Mouse (Mus musculus) midbrain, embryonic 10.5 days (tissue): ENCODE measurements at regions not wholly inside any gene's neighbourhood (a gene's known extent, or its start where the extent isn't known, plus 50 kb on each side); places are given as distances from the start of the nearest gene placed in this dataset.

Experiments used
- DNase-seq: peaks from one replicate; pipeline ENCODE4 v3.0.0-alpha.2; 2017; ENCODE audit warnings: low spot score
- H3K27ac ChIP-seq: fragments of 300-500 bp; sonication (generic); replicated peaks from 2 replicates; pipeline ENCODE4 v1.5.1; 2016; ENCODE audit warnings: mild to moderate bottlenecking
- H3K27me3 ChIP-seq: fragments of 300-500 bp; sonication (generic); 2 replicates; pipeline ENCODE4 v1.6.1; 2016; ENCODE audit warnings: low read depth, mild to moderate bottlenecking; ENCODE audit not compliant: poor library complexity, severe bottlenecking
- H3K36me3 ChIP-seq: fragments of 300-500 bp; sonication (generic); 2 replicates; pipeline ENCODE4 v1.6.1; 2016; ENCODE audit warnings: mild to moderate bottlenecking, moderate library complexity
- H3K4me1 ChIP-seq: fragments of 300-500 bp; sonication (generic); 2 replicates; pipeline ENCODE4 v1.6.1; 2016
- H3K4me3 ChIP-seq: fragments of 300-500 bp; sonication (generic); 2 replicates; pipeline ENCODE4 v1.5.1; 2016; ENCODE audit warnings: mild to moderate bottlenecking, moderate library complexity
- H3K9me3 ChIP-seq: fragments of 300-500 bp; sonication (generic); replicated peaks from 2 replicates; pipeline ENCODE4 v1.6.1; 2016; ENCODE audit warnings: mild to moderate bottlenecking
- WGBS: fragments of 180-500 bp; shearing (Covaris S2); methylation state at CpG from one replicate; pipeline ENCODE4 v1.1.7; 2016; 5-methylcytosine and 5-hydroxymethylcytosine counted together

GRCm38 (mm10) chr9:101398858-101399257 lies 147.3 kb upstream of the Ppp2r3a start:
- Histone ChIP-seq H3K27me3 (no peaks in the 10 kb centered on the region), H3K4me1 (no peaks in the 10 kb centered on the region), H3K36me3 (no peaks in the 10 kb centered on the region), H3K27ac (no peak overlapping the region), H3K4me3 (no peak overlapping the region), H3K9me3 (no peaks in the 10 kb centered on the region)
- no peak for DNase-seq
- WGBS: 74% methylated on average over 3 of the region's 3 CpGs

DNA sequence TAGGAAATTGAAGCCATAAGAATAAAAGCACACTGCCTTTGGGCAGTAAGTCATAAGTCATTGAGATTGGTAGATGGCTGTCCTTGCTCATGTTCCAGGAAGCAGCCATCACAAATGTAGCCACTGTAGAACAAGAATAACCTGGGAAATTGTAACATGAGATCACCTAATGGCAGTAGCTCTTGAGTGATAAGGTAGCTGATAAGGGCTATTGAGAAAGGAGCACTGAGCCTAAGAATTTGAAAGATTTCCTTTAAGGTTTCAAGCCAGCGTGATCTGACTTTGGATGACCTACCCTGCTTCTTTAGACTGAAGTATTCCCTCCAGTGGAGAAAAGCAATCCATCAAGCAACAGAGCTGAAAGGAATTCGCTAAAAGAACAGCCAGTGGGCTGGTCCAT lies 117.8 kb upstream of the Ppp2r3a start:
- Histone ChIP-seq H3K4me1 (no peaks in the 10 kb centered on the region), H3K9me3 (no peaks in the 10 kb centered on the region), H3K4me3 (no peak overlapping the region), H3K36me3 (no peaks in the 10 kb centered on the region), H3K27me3 (no peaks in the 10 kb centered on the region), H3K27ac (no peak overlapping the region)
- 77% methylated on average over 2 of the region's 2 CpGs for WGBS
- DNase-seq: no peak

DNA sequence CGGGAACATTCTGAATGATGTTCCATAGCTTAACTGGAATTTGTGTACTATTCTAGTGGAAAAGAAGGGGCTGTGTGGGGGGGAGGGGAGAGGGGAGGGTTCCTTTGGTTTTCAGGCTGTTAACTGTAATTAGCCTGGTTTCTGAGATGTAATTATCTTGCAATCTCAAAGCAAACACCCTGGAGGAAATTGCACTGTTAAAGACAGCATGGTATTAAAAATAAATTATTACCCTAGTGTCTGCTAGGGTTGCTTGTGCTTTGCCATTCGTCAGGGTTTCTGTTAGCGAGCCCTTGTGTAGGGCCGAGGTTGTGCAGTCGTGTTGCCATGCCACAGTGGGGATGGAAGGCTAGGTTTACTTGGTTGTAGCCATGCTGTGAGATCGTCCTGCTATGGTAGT lies 105.0 kb upstream of the Ppp2r3a start:
- Histone ChIP-seq H3K4me3 (no peak overlapping the region), H3K36me3 (no peaks in the 10 kb centered on the region), H3K27me3 (no peaks in the 10 kb centered on the region), H3K4me1 (peaks cover 14% of the 10 kb centered on the region), H3K27ac (no peak overlapping the region), H3K9me3 (no peaks in the 10 kb centered on the region)
- DNase-seq: no peak
- WGBS: 85% methylated on average over 6 of the region's 6 CpGs

DNA sequence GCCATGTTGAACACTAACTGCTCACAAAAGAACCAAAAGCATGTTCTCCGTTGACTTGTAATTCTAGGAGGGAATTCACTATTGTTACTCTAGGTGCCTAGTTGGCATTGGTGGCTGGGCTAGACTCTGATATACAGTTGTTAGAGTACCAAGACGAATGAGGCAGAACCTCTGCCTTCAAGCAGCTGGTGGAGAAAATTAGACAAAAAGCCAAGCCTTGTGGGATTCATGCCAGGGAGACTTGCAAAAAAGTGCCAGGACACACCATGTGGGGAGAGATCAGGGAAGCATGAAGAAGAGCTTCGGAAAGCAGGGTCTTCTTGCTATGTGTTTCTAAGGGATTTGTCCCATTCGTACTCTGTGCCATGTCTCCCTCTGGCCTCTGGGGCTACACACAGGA lies 97.2 kb upstream of the Ppp2r3a start:
- 92% methylated on average over 4 of the region's 4 CpGs for WGBS
- no peaks in the 10 kb centered on the region for H3K9me3 ChIP-seq

DNA sequence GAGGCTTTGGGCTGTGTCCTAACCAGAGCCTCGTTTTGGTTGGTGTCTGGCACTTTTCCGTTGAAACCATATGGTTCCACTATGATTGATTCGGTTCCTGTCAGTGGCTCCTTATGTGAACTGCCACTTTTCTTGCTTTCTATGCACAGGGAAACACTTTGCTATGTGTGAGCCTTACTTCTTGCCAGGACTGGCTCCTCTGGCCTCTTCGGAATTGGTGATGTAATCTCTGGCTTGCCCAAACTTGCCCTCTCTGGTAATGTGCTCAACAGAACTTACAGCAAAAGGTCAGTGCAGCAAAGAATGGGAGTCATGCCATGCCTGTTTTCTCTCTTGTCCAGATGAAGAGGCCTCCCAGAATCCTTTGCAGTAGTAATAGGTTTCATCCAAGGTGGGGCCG lies 91.3 kb upstream of the Ppp2r3a start:
- Histone ChIP-seq H3K27ac (no peak overlapping the region), H3K4me1 (no peaks in the 10 kb centered on the region), H3K9me3 (no peaks in the 10 kb centered on the region), H3K36me3 (no peaks in the 10 kb centered on the region), H3K27me3 (no peaks in the 10 kb centered on the region), H3K4me3 (no peak overlapping the region)
- no peak for DNase-seq
- 89% methylated on average over 5 of the region's 5 CpGs for WGBS

More for the DNA sequence above, 97.2 kb upstream of the Ppp2r3a start:
- no peaks in the 10 kb centered on the region for H3K27me3 ChIP-seq
- no peak overlapping the region for H3K27ac ChIP-seq
- no peak overlapping the region for H3K4me3 ChIP-seq
- H3K36me3 ChIP-seq: no peaks in the 10 kb centered on the region
- peaks cover 4% of the 10 kb centered on the region for H3K4me1 ChIP-seq
- DNase-seq: no peak

GRCm38 (mm10) chr9:101340796-101341465 lies 89.3 kb upstream of the Ppp2r3a start:
- H3K36me3 ChIP-seq: no peaks in the 10 kb centered on the region
- no peaks in the 10 kb centered on the region for H3K27me3 ChIP-seq
- no peak overlapping the region for H3K4me3 ChIP-seq
- H3K4me1 ChIP-seq: no peaks in the 10 kb centered on the region
- no peak for DNase-seq
- WGBS: 83% methylated on average over 11 of the region's 11 CpGs
- H3K9me3 ChIP-seq: no peaks in the 10 kb centered on the region
- no peak overlapping the region for H3K27ac ChIP-seq

DNA sequence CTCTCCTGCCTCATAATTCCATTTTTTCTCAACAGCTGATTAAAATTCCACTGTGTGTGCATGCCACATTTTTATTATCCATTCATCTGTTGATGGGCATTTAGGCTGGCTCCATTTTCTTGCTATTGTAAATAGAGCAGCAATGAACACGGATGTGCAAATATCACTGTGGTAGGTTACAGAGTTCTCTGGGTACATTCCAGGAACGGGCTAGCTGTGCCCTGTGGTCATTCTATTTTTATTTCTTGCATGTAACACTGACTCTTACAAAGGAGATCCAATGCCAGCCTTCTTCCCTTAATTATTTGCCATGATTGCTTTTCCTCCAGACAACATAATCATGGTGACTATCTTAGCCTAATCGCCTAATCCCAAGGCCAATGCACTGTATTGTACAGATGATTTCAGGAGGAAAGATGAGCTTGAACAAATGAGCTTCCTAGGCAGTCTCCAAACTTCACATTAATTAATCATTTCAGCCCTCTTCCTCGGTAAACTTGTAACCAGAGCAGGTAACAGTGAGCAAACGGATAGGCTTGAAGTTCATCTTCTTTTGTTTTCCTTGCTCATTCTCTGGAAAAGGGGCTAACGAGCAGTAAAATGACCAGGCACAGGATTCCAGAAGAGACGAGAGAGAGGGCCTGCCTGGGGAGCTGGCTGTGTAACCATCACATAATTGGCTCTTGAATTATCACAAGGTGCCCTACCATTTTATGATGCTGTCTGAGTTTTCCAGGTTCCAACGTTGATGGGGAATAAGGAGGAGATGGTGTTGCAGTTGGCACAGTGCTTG lies 77.6 kb upstream of the Ppp2r3a start:
- Histone ChIP-seq H3K36me3 (no peaks in the 10 kb centered on the region), H3K9me3 (no peaks in the 10 kb centered on the region), H3K27me3 (no peaks in the 10 kb centered on the region), H3K4me3 (no peak overlapping the region), H3K27ac (no peak overlapping the region), H3K4me1 (no peaks in the 10 kb centered on the region)
- 85% methylated on average over 8 of the region's 8 CpGs for WGBS
- no peak for DNase-seq

- no peak overlapping the region for H3K4me3 ChIP-seq
- no peaks in the 10 kb centered on the region for H3K36me3 ChIP-seq
- H3K27ac ChIP-seq: no peak overlapping the region
- no peak for DNase-seq
- H3K27me3 ChIP-seq: no peaks in the 10 kb centered on the region
- 68% methylated on average over 3 of the region's 3 CpGs for WGBS
- H3K9me3 ChIP-seq: no peaks in the 10 kb centered on the region
- no peaks in the 10 kb centered on the region for H3K4me1 ChIP-seq
Observed at GRCm38 (mm10) chr9:101326961-101327360, 75.4 kb upstream of the Ppp2r3a start.

DNA sequence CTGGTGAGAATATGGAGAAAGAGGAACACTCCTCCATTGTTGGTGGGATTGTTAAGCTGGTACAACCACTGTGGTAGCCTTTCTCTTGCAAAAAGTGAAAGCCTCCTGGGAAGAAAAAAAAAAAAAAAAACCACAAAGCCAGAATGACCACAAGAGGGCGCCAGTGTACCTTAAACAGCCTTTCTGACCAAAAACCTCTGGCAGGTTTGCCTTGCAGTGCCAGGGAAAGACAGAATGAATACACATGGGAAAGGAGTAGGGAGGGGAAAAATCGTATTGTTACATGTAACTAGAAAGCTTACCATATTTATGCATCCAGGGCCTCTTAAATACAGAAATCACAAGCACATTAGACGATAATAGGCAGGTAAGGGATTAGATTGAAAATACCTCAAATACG lies 62.4 kb upstream of the Ppp2r3a start:
- H3K36me3 ChIP-seq: no peaks in the 10 kb centered on the region
- peak; percentile 54 for DNase-seq
- no peak overlapping the region for H3K27ac ChIP-seq
- no peaks in the 10 kb centered on the region for H3K4me1 ChIP-seq
- WGBS: 52% methylated on average over 4 of the region's 4 CpGs
- H3K4me3 ChIP-seq: no peak overlapping the region
- H3K27me3 ChIP-seq: 0 out of 2 replicates have a peak, but pooled peaks cover 8% of the 10 kb centered on the region
- H3K9me3 ChIP-seq: no peaks in the 10 kb centered on the region

- H3K36me3 ChIP-seq: no peaks in the 10 kb centered on the region
- WGBS: 92% methylated on average over 10 of the region's 10 CpGs
- no peak for DNase-seq
- H3K4me3 ChIP-seq: no peak overlapping the region
- H3K27ac ChIP-seq: no peak overlapping the region
- H3K27me3 ChIP-seq: no peaks in the 10 kb centered on the region
- H3K4me1 ChIP-seq: no peaks in the 10 kb centered on the region
- no peaks in the 10 kb centered on the region for H3K9me3 ChIP-seq
Observed at GRCm38 (mm10) chr9:101306408-101306935, 54.9 kb upstream of the Ppp2r3a start.

DNA sequence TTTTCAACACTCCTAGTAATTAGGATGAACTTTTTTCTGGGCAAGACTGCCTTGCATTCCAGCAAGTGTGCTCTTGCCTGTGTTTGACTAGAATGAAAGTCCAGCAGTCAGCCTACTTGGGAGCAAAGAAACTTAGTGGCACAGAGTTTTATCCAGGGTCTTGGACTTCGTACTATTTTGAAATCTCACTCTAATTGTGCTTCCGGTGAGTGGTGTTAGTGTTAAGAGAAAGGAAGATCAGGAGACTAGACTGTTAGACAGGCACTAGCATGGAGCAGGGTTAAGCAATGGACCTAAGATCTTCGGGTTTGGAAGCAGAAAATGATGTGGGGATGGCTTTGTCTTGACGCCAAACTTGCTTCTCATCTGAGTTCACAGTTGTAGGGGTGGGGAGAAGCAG lies 54.1 kb upstream of the Ppp2r3a start:
- H3K4me1 ChIP-seq: no peaks in the 10 kb centered on the region
- DNase-seq: no peak
- H3K27ac ChIP-seq: no peak overlapping the region
- no peaks in the 10 kb centered on the region for H3K27me3 ChIP-seq
- H3K36me3 ChIP-seq: no peaks in the 10 kb centered on the region
- H3K4me3 ChIP-seq: no peak overlapping the region
- WGBS: 87% methylated on average over 4 of the region's 4 CpGs
- no peaks in the 10 kb centered on the region for H3K9me3 ChIP-seq
